Mouse (Mus musculus) neural tube, embryonic 11.5 days (tissue): ENCODE results near the gene Sfmbt2. TPM values are rescaled to one million over a fixed set of nuclear protein-coding genes. Genes with fewer than 3 reads are reported as not detected.

Source experiments
- ATAC-seq: fragments of 200-750 bp; cut with Nextera tagmentation; 2 replicates; pipeline ENCODE4 v1.8.0; 2017; ENCODE audit warnings: moderate number of reproducible peaks, mild to moderate bottlenecking, moderate TSS enrichment, moderate library complexity; ENCODE audit not compliant: insufficient read depth, low FRiP score, low TSS enrichment
- DNase-seq: peaks from one replicate; pipeline ENCODE4 v3.0.0-alpha.2; 2015; ENCODE audit warnings: low spot score
- H3K27ac ChIP-seq: fragments of 300-500 bp; sonication (generic); 2 replicates; pipeline ENCODE4 v1.5.1; 2014; ENCODE audit warnings: low read depth, mild to moderate bottlenecking, low read length
- H3K27me3 ChIP-seq: fragments of 300-500 bp; sonication (generic); 2 replicates; pipeline ENCODE4 v1.6.1; 2014; ENCODE audit warnings: mild to moderate bottlenecking, low read length, mixed read lengths; ENCODE audit not compliant: control insufficient read depth, insufficient read depth
- H3K36me3 ChIP-seq: fragments of 300-500 bp; sonication (generic); 2 replicates; pipeline ENCODE4 v1.6.1; 2014; ENCODE audit warnings: mild to moderate bottlenecking, low read length, moderate library complexity, mixed read lengths; ENCODE audit not compliant: control insufficient read depth, insufficient read depth
- H3K4me1 ChIP-seq: fragments of 300-500 bp; sonication (generic); 2 replicates; pipeline ENCODE4 v1.6.1; 2014; ENCODE audit warnings: low read length, mixed read lengths; ENCODE audit not compliant: control insufficient read depth, insufficient read depth
- H3K4me2 ChIP-seq: fragments of 300-500 bp; sonication (generic); 2 replicates; pipeline ENCODE4 v1.6.1; 2014; ENCODE audit warnings: low read depth, mild to moderate bottlenecking, moderate library complexity
- H3K4me3 ChIP-seq: fragments of 300-500 bp; sonication (generic); 2 replicates; pipeline ENCODE4 v1.5.1; 2014; ENCODE audit warnings: low read depth, low read length
- H3K9ac ChIP-seq: fragments of 300-500 bp; sonication (generic); 2 replicates; pipeline ENCODE4 v1.6.1; 2014; ENCODE audit warnings: mild to moderate bottlenecking, low read length
- H3K9me3 ChIP-seq: fragments of 300-500 bp; sonication (generic); 2 replicates; pipeline ENCODE4 v1.6.1; 2016; ENCODE audit warnings: low read length; ENCODE audit not compliant: control insufficient read depth
- WGBS: fragments of 180-500 bp; shearing (Covaris S2); extraction: QIAGEN DNeasy Blood & Tissue Kit; methylation state at CpG from one replicate; pipeline ENCODE4 v1.1.7; 2014; 5-methylcytosine and 5-hydroxymethylcytosine counted together
- polyA plus RNA-seq: library from polyadenylated mRNA; unstranded; fragments of >200 nt; fragmentation: Nextera tagmentation; extraction: Ambion mirVana; gene quantifications from 2 replicates; pipeline ENCODE4 v1.2.1, GENCODE M21; 2014

The Sfmbt2 gene
- polyA plus RNA-seq, 1 experiment from 2014 or later: 2.7 TPM

- Histone ChIP-seq H3K27me3 (no peaks in the 10 kb centered on the region), H3K9me3 (no peaks in the 10 kb centered on the region), H3K4me3 (no peak overlapping the region), H3K4me2 (no peak overlapping the region), H3K36me3 (no peaks in the 10 kb centered on the region), H3K27ac (no peak overlapping the region), H3K4me1 (no peaks in the 10 kb centered on the region), H3K9ac (no peak overlapping the region)
- WGBS: 56% methylated on average over 6 of the region's 6 CpGs
- no peak for ATAC-seq
- no peak for DNase-seq
These were observed 50.7 kb downstream of the Sfmbt2 start for GRCm38 (mm10) chr2:10420944-10421420.

GRCm38 (mm10) chr2:10437290-10437689, 67.0 kb downstream of the Sfmbt2 start:
- DNase-seq: no peak
- peak; percentile 29; the same call in 1 of the 2 replicates for ATAC-seq
- H3K36me3 ChIP-seq: no peaks in the 10 kb centered on the region
- H3K9ac ChIP-seq: no peak overlapping the region
- 0 out of 2 replicates have a peak, but pooled peaks cover 3% of the 10 kb centered on the region for H3K4me1 ChIP-seq
- H3K4me2 ChIP-seq: no peak overlapping the region
- H3K27ac ChIP-seq: no peak overlapping the region
- WGBS: 39% methylated on average over 9 of the region's 9 CpGs
- no peak overlapping the region for H3K4me3 ChIP-seq
- no peaks in the 10 kb centered on the region for H3K9me3 ChIP-seq
- H3K27me3 ChIP-seq: no peaks in the 10 kb centered on the region

GRCm38 (mm10) chr2:10441811-10442210, 71.5 kb downstream of the Sfmbt2 start:
- H3K4me2 ChIP-seq: no peak overlapping the region
- 0 out of 2 replicates have a peak, but pooled peaks cover 3% of the 10 kb centered on the region for H3K4me1 ChIP-seq
- H3K4me3 ChIP-seq: no peak overlapping the region
- no peak overlapping the region for H3K27ac ChIP-seq
- 79% methylated on average over 9 of the region's 9 CpGs for WGBS
- no peaks in the 10 kb centered on the region for H3K36me3 ChIP-seq
- no peaks in the 10 kb centered on the region for H3K27me3 ChIP-seq
- no peak for DNase-seq
- no peaks in the 10 kb centered on the region for H3K9me3 ChIP-seq
- H3K9ac ChIP-seq: no peak overlapping the region
- ATAC-seq: no peak

GRCm38 (mm10) chr2:10453577-10453976, 83.3 kb downstream of the Sfmbt2 start:
- Histone ChIP-seq H3K27ac (no peak overlapping the region), H3K27me3 (no peaks in the 10 kb centered on the region), H3K4me1 (no peaks in the 10 kb centered on the region), H3K4me2 (no peak overlapping the region), H3K4me3 (no peak overlapping the region), H3K9ac (no peak overlapping the region), H3K9me3 (no peaks in the 10 kb centered on the region), H3K36me3 (no peaks in the 10 kb centered on the region)
- ATAC-seq (no peak), DNase-seq (no peak)
- WGBS: 50% methylated on average over 3 of the region's 3 CpGs

GRCm38 (mm10) chr2:10458309-10458708, 88.0 kb downstream of the Sfmbt2 start:
- no peaks in the 10 kb centered on the region for H3K27me3 ChIP-seq
- no peaks in the 10 kb centered on the region for H3K9me3 ChIP-seq
- 90% methylated on average over 12 of the region's 12 CpGs for WGBS
- H3K4me1 ChIP-seq: no peaks in the 10 kb centered on the region
- H3K27ac ChIP-seq: no peak overlapping the region
- ATAC-seq: no peak
- H3K9ac ChIP-seq: no peak overlapping the region
- no peaks in the 10 kb centered on the region for H3K36me3 ChIP-seq
- no peak overlapping the region for H3K4me2 ChIP-seq
- no peak overlapping the region for H3K4me3 ChIP-seq
- DNase-seq: no peak

- H3K36me3 ChIP-seq: no peaks in the 10 kb centered on the region
- no peak for ATAC-seq
- no peak overlapping the region for H3K9ac ChIP-seq
- no peaks in the 10 kb centered on the region for H3K9me3 ChIP-seq
- no peak for DNase-seq
- WGBS: 92% methylated on average over 2 of the region's 2 CpGs
- H3K4me1 ChIP-seq: no peaks in the 10 kb centered on the region
- no peak overlapping the region for H3K27ac ChIP-seq
- H3K4me2 ChIP-seq: no peak overlapping the region
- H3K27me3 ChIP-seq: no peaks in the 10 kb centered on the region
- H3K4me3 ChIP-seq: no peak overlapping the region
These were observed 146.2 kb downstream of the Sfmbt2 start for GRCm38 (mm10) chr2:10516516-10516915.

GRCm38 (mm10) chr2:10521719-10522415, 151.6 kb downstream of the Sfmbt2 start:
- Histone ChIP-seq H3K27ac (no peak overlapping the region), H3K4me3 (no peak overlapping the region), H3K4me1 (no peaks in the 10 kb centered on the region), H3K9ac (no peak overlapping the region), H3K27me3 (no peaks in the 10 kb centered on the region), H3K9me3 (no peaks in the 10 kb centered on the region), H3K4me2 (no peak overlapping the region), H3K36me3 (no peaks in the 10 kb centered on the region)
- WGBS: 11% methylated on average over 5 of the region's 5 CpGs
- DNase-seq (no peak), ATAC-seq (no peak)

- ATAC-seq (no peak), DNase-seq (no peak)
- H3K4me3 ChIP-seq: no peak overlapping the region
- no peak overlapping the region for H3K27ac ChIP-seq
- no peak overlapping the region for H3K9ac ChIP-seq
- no peak overlapping the region for H3K4me2 ChIP-seq
- no peaks in the 10 kb centered on the region for H3K9me3 ChIP-seq
- no peaks in the 10 kb centered on the region for H3K27me3 ChIP-seq
- no peaks in the 10 kb centered on the region for H3K36me3 ChIP-seq
- 85% methylated on average over 7 of the region's 7 CpGs for WGBS
- no peaks in the 10 kb centered on the region for H3K4me1 ChIP-seq
These were observed 155.3 kb downstream of the Sfmbt2 start for GRCm38 (mm10) chr2:10525622-10526021.

- no peaks in the 10 kb centered on the region for H3K9me3 ChIP-seq
- no peak overlapping the region for H3K27ac ChIP-seq
- H3K4me2 ChIP-seq: no peak overlapping the region
- no peak overlapping the region for H3K9ac ChIP-seq
- no peak for ATAC-seq
- WGBS: 86% methylated on average over 4 of the region's 4 CpGs
- no peaks in the 10 kb centered on the region for H3K27me3 ChIP-seq
- no peak for DNase-seq
- no peaks in the 10 kb centered on the region for H3K4me1 ChIP-seq
- H3K4me3 ChIP-seq: no peak overlapping the region
- H3K36me3 ChIP-seq: no peaks in the 10 kb centered on the region
These were observed 171.5 kb downstream of the Sfmbt2 start for GRCm38 (mm10) chr2:10541762-10542161.
